Mouse (Mus musculus) kidney, embryonic 14.5 days (tissue): Measurements from ENCODE around the gene Il12rb1. TPM values are rescaled to one million over a fixed set of nuclear protein-coding genes. Genes with fewer than 3 reads are reported as not detected.

Source experiments
- ATAC-seq: fragments of 200-750 bp; cut with Nextera tagmentation; 2 replicates; pipeline ENCODE4 v1.8.0; 2017; ENCODE audit warnings: moderate number of reproducible peaks, mild to moderate bottlenecking, moderate TSS enrichment, moderate library complexity; ENCODE audit not compliant: low FRiP score, low TSS enrichment
- H3K27ac ChIP-seq: fragments of 300-500 bp; sonication (generic); 2 replicates; pipeline ENCODE4 v1.5.1; 2014; ENCODE audit warnings: low read depth, mild to moderate bottlenecking, low read length, moderate library complexity, mixed read lengths
- H3K27me3 ChIP-seq: fragments of 300-500 bp; sonication (generic); 2 replicates; pipeline ENCODE4 v1.6.1; 2014; ENCODE audit warnings: mild to moderate bottlenecking, low read length; ENCODE audit not compliant: control insufficient read depth, insufficient read depth
- H3K36me3 ChIP-seq: fragments of 300-500 bp; sonication (generic); 2 replicates; pipeline ENCODE4 v1.6.1; 2014; ENCODE audit warnings: low read length, mixed read lengths; ENCODE audit not compliant: control insufficient read depth, insufficient read depth
- H3K4me1 ChIP-seq: fragments of 300-500 bp; sonication (generic); 2 replicates; pipeline ENCODE4 v1.6.1; 2014; ENCODE audit warnings: low read length, mixed read lengths; ENCODE audit not compliant: control insufficient read depth, insufficient read depth
- H3K4me2 ChIP-seq: fragments of 300-500 bp; sonication (generic); replicated peaks from 2 replicates; pipeline ENCODE4 v1.6.1; 2014; ENCODE audit warnings: low read depth, mild to moderate bottlenecking, low read length
- H3K4me3 ChIP-seq: fragments of 300-500 bp; sonication (generic); 2 replicates; pipeline ENCODE4 v1.5.1; 2014; ENCODE audit warnings: mild to moderate bottlenecking, low read length
- H3K9ac ChIP-seq: fragments of 300-500 bp; sonication (generic); 2 replicates; pipeline ENCODE4 v1.6.1; 2014; ENCODE audit warnings: low read depth, mild to moderate bottlenecking, low read length, moderate library complexity
- H3K9me3 ChIP-seq: fragments of 300-500 bp; sonication (generic); 2 replicates; pipeline ENCODE4 v1.6.1; 2016; ENCODE audit warnings: low read length; ENCODE audit not compliant: control insufficient read depth
- WGBS: fragments of 180-500 bp; shearing (Covaris S2); extraction: QIAGEN DNeasy Blood & Tissue Kit; methylation state at CpG from one replicate; pipeline ENCODE4 v1.1.7; 2014; 5-methylcytosine and 5-hydroxymethylcytosine counted together
- polyA plus RNA-seq: library from polyadenylated mRNA; unstranded; fragments of >200 nt; fragmentation: Nextera tagmentation; extraction: Ambion mirVana; gene quantifications from 2 replicates; pipeline ENCODE4 v1.2.1, GENCODE M21; 2014

Il12rb1 gene
- polyA plus RNA-seq, 1 experiment from 2014 or later, result not detected

GRCm38 (mm10) chr8:70853863-70854262 lies 45.6 kb downstream of the Il12rb1 start:
- H3K27me3 ChIP-seq, result no peaks in the 10 kb centered on the region
- H3K9ac ChIP-seq, result no peak overlapping the region
- ATAC-seq, result no peak
- H3K27ac ChIP-seq, result no peak overlapping the region
- WGBS, result 88% methylated on average over 2 of the region's 2 CpGs
- no peak overlapping the region for H3K4me3 ChIP-seq
- H3K4me1 ChIP-seq, result peaks cover 8% of the 10 kb centered on the region
- H3K9me3 ChIP-seq, result no peaks in the 10 kb centered on the region
- no peaks in the 10 kb centered on the region for H3K36me3 ChIP-seq
- H3K4me2 ChIP-seq, result no peak overlapping the region

- H3K4me3 ChIP-seq, result no peak overlapping the region
These were observed 47.8 kb downstream of the Il12rb1 start for GRCm38 (mm10) chr8:70856028-70856427.

GRCm38 (mm10) chr8:70856541-70857197 lies 48.4 kb downstream of the Il12rb1 start:
- Histone ChIP-seq H3K27ac (no peak overlapping the region), H3K4me1 (peaks cover 8% of the 10 kb centered on the region), H3K27me3 (peaks cover 4% of the 10 kb centered on the region; the same call in 1 of the 2 replicates), H3K4me3 (peak overlapping the region; percentile 43), H3K9me3 (no peaks in the 10 kb centered on the region), H3K36me3 (no peaks in the 10 kb centered on the region), H3K9ac (peak overlapping the region; percentile 51), H3K4me2 (peak overlapping the region; percentile 85)
- peak; percentile 71 for ATAC-seq
- 6% methylated on average over 33 of the region's 33 CpGs for WGBS

More at GRCm38 (mm10) chr8:70856028-70856427, 47.8 kb downstream of the Il12rb1 start:
- H3K9ac ChIP-seq, result no peak overlapping the region
- WGBS, result 64% methylated on average over 5 of the region's 5 CpGs
- H3K4me1 ChIP-seq, result peaks cover 8% of the 10 kb centered on the region
- H3K4me2 ChIP-seq, result no peak overlapping the region
- no peaks in the 10 kb centered on the region for H3K36me3 ChIP-seq
- no peaks in the 10 kb centered on the region for H3K27me3 ChIP-seq
- no peak for ATAC-seq
- no peaks in the 10 kb centered on the region for H3K9me3 ChIP-seq
- no peak overlapping the region for H3K27ac ChIP-seq

- Histone ChIP-seq H3K4me2 (no peak overlapping the region), H3K27ac (no peak overlapping the region), H3K9ac (no peak overlapping the region), H3K27me3 (peaks cover 13% of the 10 kb centered on the region), H3K9me3 (no peaks in the 10 kb centered on the region), H3K4me3 (no peak overlapping the region), H3K36me3 (no peaks in the 10 kb centered on the region), H3K4me1 (peaks cover 10% of the 10 kb centered on the region)
- WGBS, result 16% methylated on average over 4 of the region's 4 CpGs
- no peak for ATAC-seq
These were observed 49.3 kb downstream of the Il12rb1 start for GRCm38 (mm10) chr8:70857516-70857915.

GRCm38 (mm10) chr8:70862824-70863641 lies 54.8 kb downstream of the Il12rb1 start, which contains the start of gene Kcnn1:
Gene Kcnn1 (minus strand): TSS chr8:70863258.
- no peak for ATAC-seq
- peak within 1 kb of the TSS; percentile 49 for H3K4me3 ChIP-seq
- peaks cover 34% of the 10 kb centered on the region for H3K27me3 ChIP-seq
- H3K9ac ChIP-seq, result peak within 1 kb of the TSS; percentile 63
- H3K36me3 ChIP-seq, result peaks cover 5% of the 10 kb centered on the region; the same call in 1 of the 2 replicates
- under 1% methylated on average over 55 of the region's 55 CpGs for WGBS
- no peak within 1 kb of the TSS for H3K27ac ChIP-seq
- peaks cover 34% of the 10 kb centered on the region for H3K4me1 ChIP-seq
- H3K9me3 ChIP-seq, result no peaks in the 10 kb centered on the region
- H3K4me2 ChIP-seq, result peak within 1 kb of the TSS; percentile 83

- no peak for ATAC-seq
- peaks cover 34% of the 10 kb centered on the region for H3K27me3 ChIP-seq
- no peaks in the 10 kb centered on the region for H3K9me3 ChIP-seq
- peak overlapping the region; percentile 83 for H3K4me2 ChIP-seq
- H3K36me3 ChIP-seq, result peaks cover 6% of the 10 kb centered on the region; the same call in 1 of the 2 replicates
- 0 out of 2 replicates have a peak overlapping the region, but pooled peaks have one; percentile 59 for H3K27ac ChIP-seq
- peaks cover 38% of the 10 kb centered on the region for H3K4me1 ChIP-seq
- peak overlapping the region; percentile 49 for H3K4me3 ChIP-seq
- under 1% methylated on average over 46 of the region's 46 CpGs for WGBS
- H3K9ac ChIP-seq, result peak overlapping the region; percentile 63
These were observed 55.9 kb downstream of the Il12rb1 start for GRCm38 (mm10) chr8:70863956-70864711.

- Histone ChIP-seq H3K27ac (peak overlapping the region; percentile 59; the same call in 1 of the 2 replicates), H3K4me1 (peaks cover 38% of the 10 kb centered on the region), H3K4me2 (peak overlapping the region; percentile 83), H3K9me3 (no peaks in the 10 kb centered on the region), H3K9ac (peak overlapping the region; percentile 63), H3K27me3 (peaks cover 34% of the 10 kb centered on the region), H3K36me3 (peaks cover 6% of the 10 kb centered on the region; the same call in 1 of the 2 replicates), H3K4me3 (peak overlapping the region; percentile 49)
- 2% methylated on average over 24 of the region's 24 CpGs for WGBS
- peak; percentile 2; the same call in 1 of the 2 replicates for ATAC-seq
These were observed 56.5 kb downstream of the Il12rb1 start for GRCm38 (mm10) chr8:70864712-70865221.

- Histone ChIP-seq H3K27ac (peak overlapping the region; percentile 85), H3K9ac (peak overlapping the region; percentile 63), H3K4me1 (peaks cover 38% of the 10 kb centered on the region), H3K36me3 (peaks cover 6% of the 10 kb centered on the region; the same call in 1 of the 2 replicates), H3K4me3 (peak overlapping the region; percentile 49), H3K27me3 (peaks cover 34% of the 10 kb centered on the region), H3K9me3 (no peaks in the 10 kb centered on the region), H3K4me2 (peak overlapping the region; percentile 83)
- WGBS, result under 1% methylated on average over 45 of the region's 46 CpGs
- peak; percentile 86 for ATAC-seq
These were observed 57.2 kb downstream of the Il12rb1 start for GRCm38 (mm10) chr8:70865350-70866000.
